Mouse (Mus musculus) lung, embryonic 15.5 days (tissue): Measurements from ENCODE around the gene Gm10720. TPM values are rescaled to one million over a fixed set of nuclear protein-coding genes. Genes with fewer than 3 reads are reported as not detected.
A peak's percentile ranks its signal among the peaks of the same experiment; 100 is the strongest.
"Not testable (repeated sequence)": the region's sequence is repeated elsewhere in the genome, so short reads cannot be mapped to it uniquely, and the experiment has no call there.

Experiments
- ATAC-seq: fragments of 200-750 bp; cut with Nextera tagmentation; 2 replicates; pipeline ENCODE4 v1.8.0; 2017; ENCODE audit warnings: moderate number of reproducible peaks, borderline replicate concordance; ENCODE audit not compliant: low FRiP score, low TSS enrichment; ENCODE audit errors: extremely low read depth
- H3K27ac ChIP-seq: fragments of 300-500 bp; sonication (generic); 2 replicates; pipeline ENCODE4 v1.5.1; 2015; ENCODE audit warnings: moderate library complexity, mild to moderate bottlenecking, inconsistent platforms
- H3K27me3 ChIP-seq: fragments of 300-500 bp; sonication (generic); 2 replicates; pipeline ENCODE4 v1.6.1; 2015; ENCODE audit warnings: inconsistent platforms
- H3K36me3 ChIP-seq: fragments of 300-500 bp; sonication (generic); 2 replicates; pipeline ENCODE4 v1.6.1; 2015; ENCODE audit warnings: inconsistent platforms
- H3K4me1 ChIP-seq: fragments of 300-500 bp; sonication (generic); 2 replicates; pipeline ENCODE4 v1.6.1; 2015; ENCODE audit warnings: inconsistent platforms
- H3K4me2 ChIP-seq: fragments of 300-500 bp; sonication (generic); 2 replicates; pipeline ENCODE4 v1.6.1; 2015; ENCODE audit warnings: inconsistent platforms, mild to moderate bottlenecking, moderate library complexity
- H3K4me3 ChIP-seq: fragments of 300-500 bp; sonication (generic); 2 replicates; pipeline ENCODE4 v1.5.1; 2015; ENCODE audit warnings: mild to moderate bottlenecking, inconsistent platforms
- H3K9ac ChIP-seq: fragments of 300-500 bp; sonication (generic); 2 replicates; pipeline ENCODE4 v1.6.1; 2015; ENCODE audit warnings: inconsistent platforms
- H3K9me3 ChIP-seq: fragments of 300-500 bp; sonication (generic); 2 replicates; pipeline ENCODE4 v1.6.1; 2016; ENCODE audit warnings: inconsistent platforms
- WGBS: fragments of 180-500 bp; shearing (Covaris S2); methylation state at CpG from one replicate; pipeline ENCODE4 v1.1.7; 2015; 5-methylcytosine and 5-hydroxymethylcytosine counted together
- microRNA-seq: library from miRNA; unstranded; fragments of <30 nt; microRNA quantifications from one replicate; pipeline ENCODE4, GENCODE M21; 2016
- polyA plus RNA-seq: library from polyadenylated mRNA; unstranded; fragments of >200 nt; fragmentation: Nextera tagmentation; extraction: Ambion mirVana; gene quantifications from 2 replicates; pipeline ENCODE4 v1.2.1, GENCODE M21; 2015

The Gm10720 gene
- polyA plus RNA-seq, 1 experiment from 2014 or later = not detected

DNA sequence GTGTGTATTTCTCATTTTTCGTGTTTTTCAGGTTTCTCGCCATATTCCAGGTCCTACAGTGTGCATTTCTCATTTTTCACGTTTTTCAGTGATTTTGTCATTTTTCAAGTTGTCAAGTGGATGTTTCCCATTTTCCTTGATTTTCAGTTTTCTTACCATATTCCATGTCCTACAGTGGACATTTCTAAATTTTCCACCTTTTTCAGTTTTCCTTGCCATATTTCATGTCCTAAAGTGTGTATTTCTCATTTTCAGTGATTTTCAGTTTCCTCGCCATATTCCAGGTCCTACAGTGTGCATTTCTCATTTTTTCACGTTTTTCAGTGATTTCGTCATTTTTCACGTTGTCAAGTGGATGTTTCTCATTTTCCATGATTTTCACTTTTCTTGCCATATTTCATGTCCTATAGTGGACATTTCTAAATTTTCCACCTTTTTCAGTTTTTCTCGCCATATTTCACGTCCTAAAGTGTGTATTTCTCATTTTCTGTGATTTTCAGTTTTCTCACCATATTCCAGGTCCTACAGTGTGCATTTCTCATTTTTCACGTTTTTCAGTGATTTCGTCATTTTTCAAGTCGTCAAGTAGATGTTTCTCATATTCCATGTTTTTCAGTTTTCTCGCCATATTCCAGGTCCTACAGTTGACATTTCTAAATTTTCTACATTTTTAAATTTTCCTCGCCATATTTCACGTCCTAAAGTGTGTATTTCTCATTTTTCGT, 14.0 kb downstream of the Gm10720 start:
- H3K4me1 ChIP-seq, H3K36me3 ChIP-seq, H3K27ac ChIP-seq, H3K4me2 ChIP-seq, H3K27me3 ChIP-seq, H3K9ac ChIP-seq, H3K4me3 ChIP-seq, ATAC-seq, H3K9me3 ChIP-seq: not testable (repeated sequence)
- WGBS = 64% methylated on average over 14 of the region's 16 CpGs

DNA sequence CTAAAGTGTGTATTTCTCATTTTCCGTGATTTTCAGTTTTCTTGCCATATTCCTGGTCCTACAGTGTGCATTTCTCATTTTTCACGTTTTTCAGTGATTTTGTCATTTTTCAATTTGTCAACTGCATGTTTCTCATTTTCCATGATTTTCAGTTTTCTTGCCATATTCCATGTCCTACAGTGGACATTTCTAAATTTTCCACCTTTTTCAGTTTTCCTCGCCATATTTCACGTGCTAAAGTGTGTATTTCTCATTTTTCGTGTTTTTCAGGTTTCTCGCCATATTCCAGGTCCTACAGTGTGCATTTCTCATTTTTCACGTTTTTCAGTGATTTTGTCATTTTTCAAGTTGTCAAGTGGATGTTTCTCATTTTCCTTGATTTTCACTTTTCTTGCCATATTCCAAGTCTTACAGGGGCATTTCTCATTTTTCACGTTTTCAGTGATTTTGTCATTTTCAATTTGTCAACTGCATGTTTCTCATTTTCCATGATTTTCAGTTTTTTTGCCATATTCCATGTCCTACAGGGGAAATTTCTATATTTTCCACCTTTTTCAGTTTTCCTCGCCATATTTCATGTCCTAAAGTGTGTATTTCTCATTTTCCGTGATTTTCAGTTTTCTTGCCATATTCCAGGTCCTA, 15.3 kb downstream of the Gm10720 start:
- 74% methylated on average over 3 of the region's 10 CpGs for WGBS
- not testable (repeated sequence) for H3K36me3 ChIP-seq
- 0 out of 2 replicates have a peak, but pooled peaks have one; percentile 43 for ATAC-seq

DNA sequence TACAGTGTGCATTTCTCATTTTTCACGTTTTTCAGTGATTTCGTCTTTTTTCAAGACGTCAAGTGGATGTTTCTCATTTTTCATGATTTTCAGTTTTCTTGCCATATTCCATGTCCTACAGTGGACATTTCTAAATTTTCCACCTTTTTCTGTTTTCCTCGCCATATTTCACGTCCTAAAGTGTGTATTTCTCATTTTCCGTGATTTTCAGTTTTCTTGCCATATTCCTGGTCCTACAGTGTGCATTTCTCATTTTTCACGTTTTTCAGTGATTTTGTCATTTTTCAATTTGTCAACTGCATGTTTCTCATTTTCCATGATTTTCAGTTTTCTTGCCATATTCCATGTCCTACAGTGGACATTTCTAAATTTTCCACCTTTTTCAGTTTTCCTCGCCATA, 18.8 kb downstream of the Gm10720 start, which contains the start of gene Gm17535:
Gene Gm17535, plus strand, starts transcription at position 301 of the 400 bp plus-strand sequence.
- H3K9me3 ChIP-seq, H3K4me3 ChIP-seq, H3K4me2 ChIP-seq, H3K27ac ChIP-seq, H3K9ac ChIP-seq, H3K36me3 ChIP-seq, H3K27me3 ChIP-seq, H3K4me1 ChIP-seq, ATAC-seq: not testable (repeated sequence)
- 53% methylated on average over 1 of the region's 8 CpGs for WGBS

More for the DNA sequence above, 15.3 kb downstream of the Gm10720 start:
- H3K4me1 ChIP-seq, H3K4me2 ChIP-seq, H3K27me3 ChIP-seq, H3K27ac ChIP-seq, H3K9ac ChIP-seq, H3K4me3 ChIP-seq, H3K9me3 ChIP-seq: not testable (repeated sequence)

DNA sequence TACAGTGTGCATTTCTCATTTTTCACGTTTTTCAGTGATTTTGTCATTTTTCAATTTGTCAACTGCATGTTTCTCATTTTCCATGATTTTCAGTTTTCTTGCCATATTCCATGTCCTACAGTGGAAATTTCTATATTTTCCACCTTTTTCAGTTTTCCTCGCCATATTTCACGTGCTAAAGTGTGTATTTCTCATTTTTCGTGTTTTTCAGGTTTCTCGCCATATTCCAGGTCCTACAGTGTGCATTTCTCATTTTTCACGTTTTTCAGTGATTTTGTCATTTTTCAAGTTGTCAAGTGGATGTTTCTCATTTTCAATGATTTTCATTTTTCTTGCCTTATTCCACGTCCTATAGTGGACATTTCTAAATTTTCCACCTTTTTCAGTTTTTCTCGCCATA, 21.1 kb downstream of the Gm10720 start, which contains the start of gene Gm10715:
Gene Gm10715, plus strand, starts transcription at position 301 of the 400 bp plus-strand sequence.
- 74% methylated on average over 8 of the region's 8 CpGs for WGBS
- not testable (repeated sequence) for H3K4me3 ChIP-seq, H3K4me2 ChIP-seq, ATAC-seq, H3K27me3 ChIP-seq, H3K9ac ChIP-seq, H3K27ac ChIP-seq, H3K9me3 ChIP-seq, H3K36me3 ChIP-seq, H3K4me1 ChIP-seq

DNA sequence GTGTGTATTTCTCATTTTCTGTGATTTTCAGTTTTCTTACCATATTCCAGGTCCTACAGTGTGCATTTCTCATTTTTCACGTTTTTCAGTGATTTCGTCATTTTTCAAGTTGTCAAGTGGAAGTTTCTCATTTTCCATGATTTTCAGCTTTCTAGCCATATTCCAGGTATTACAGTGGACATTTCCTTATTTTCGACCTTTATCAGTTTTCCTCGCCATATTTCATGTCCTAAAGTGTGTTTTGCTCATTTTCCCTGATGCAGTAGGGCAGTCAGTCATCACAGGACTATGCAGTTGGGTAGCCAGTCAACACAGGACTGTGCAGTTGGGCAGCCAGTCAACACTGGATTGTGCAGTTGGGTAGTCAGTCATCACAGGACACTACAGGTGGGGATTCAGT, 22.7 kb downstream of the Gm10720 start:
- not testable (repeated sequence) for H3K36me3 ChIP-seq, H3K9me3 ChIP-seq, ATAC-seq, H3K9ac ChIP-seq, H3K27ac ChIP-seq, H3K4me3 ChIP-seq, H3K27me3 ChIP-seq, H3K4me2 ChIP-seq, H3K4me1 ChIP-seq
- 70% methylated on average over 4 of the region's 4 CpGs for WGBS

Small RNA genes within 50 kb of the gene (microRNA-seq; reads per million reads assigned to microRNA genes)
- not detected for gene Mir101c

Other genes starting within 250 kb of the Gm10720 start
- not detected in 2 replicates for gene Gm10722, start 14.7 kb upstream of the Gm10720 start, polyA plus RNA-seq
- gene Gm11168, start 12.3 kb upstream of the Gm10720 start, polyA plus RNA-seq = not detected in 2 replicates
- 0.26 TPM in 1 of 2 replicates, not detected in the other for gene Gm10721, start 2.5 kb upstream of the Gm10720 start, polyA plus RNA-seq
- gene Gm10719, start 1.8 kb downstream of the Gm10720 start, polyA plus RNA-seq = 0.28 TPM in 1 of 2 replicates, not detected in the other
- 0.36 TPM in 1 of 2 replicates, not detected in the other for gene Gm10718, start 7.9 kb downstream of the Gm10720 start, polyA plus RNA-seq
- gene Gm10717, start 9.8 kb downstream of the Gm10720 start, polyA plus RNA-seq = 0.44 TPM in 1 of 2 replicates, not detected in the other
- gene Gm17535, start 18.9 kb downstream of the Gm10720 start, polyA plus RNA-seq = not detected in 2 replicates
- not detected in 2 replicates for gene Gm10715, start 21.2 kb downstream of the Gm10720 start, polyA plus RNA-seq